Mouse (Mus musculus) heart, postnatal 0 days (tissue): ENCODE results near the gene Tra2b. TPM values are rescaled to one million over a fixed set of nuclear protein-coding genes. Genes with fewer than 3 reads are reported as not detected.
"Not testable (repeated sequence)": the region's sequence is repeated elsewhere in the genome, so short reads cannot be mapped to it uniquely, and the experiment has no call there.

Experiments used
- ATAC-seq: fragments of 200-750 bp; cut with Nextera tagmentation; 2 replicates; pipeline ENCODE4 v1.8.0; 2017; ENCODE audit warnings: low read depth, moderate number of reproducible peaks, moderate library complexity; ENCODE audit not compliant: insufficient read depth
- DNase-seq: peaks from one replicate; pipeline ENCODE4 v3.0.0-alpha.2; 2016; ENCODE audit warnings: low spot score
- H3K27ac ChIP-seq: fragments of 300-500 bp; sonication (generic); 2 replicates; pipeline ENCODE4 v1.5.1; 2014; ENCODE audit warnings: low read depth, mild to moderate bottlenecking
- H3K27me3 ChIP-seq: fragments of 300-500 bp; sonication (generic); 2 replicates; pipeline ENCODE4 v1.6.1; 2014; ENCODE audit warnings: low read length, mixed read lengths; ENCODE audit not compliant: control insufficient read depth, insufficient read depth
- H3K36me3 ChIP-seq: fragments of 300-500 bp; sonication (generic); replicated peaks from 2 replicates; pipeline ENCODE4 v1.6.1; 2014; ENCODE audit warnings: low read length, mixed read lengths; ENCODE audit not compliant: control insufficient read depth, insufficient read depth
- H3K4me1 ChIP-seq: fragments of 300-500 bp; sonication (generic); 2 replicates; pipeline ENCODE4 v1.6.1; 2014; ENCODE audit warnings: antibody characterized with exemption; ENCODE audit not compliant: control insufficient read depth, insufficient read depth
- H3K4me2 ChIP-seq: fragments of 300-500 bp; sonication (generic); 2 replicates; pipeline ENCODE4 v1.6.1; 2014; ENCODE audit warnings: low read depth, mild to moderate bottlenecking, low read length, moderate library complexity
- H3K4me3 ChIP-seq: fragments of 300-500 bp; sonication (generic); 2 replicates; pipeline ENCODE4 v1.5.1; 2014; ENCODE audit warnings: low read depth, low read length
- H3K9ac ChIP-seq: fragments of 300-500 bp; sonication (generic); replicated peaks from 2 replicates; pipeline ENCODE4 v1.6.1; 2014; ENCODE audit warnings: low read depth, low read length, mixed read lengths
- H3K9me3 ChIP-seq: fragments of 300-500 bp; sonication (generic); replicated peaks from 2 replicates; pipeline ENCODE4 v1.6.1; 2016; ENCODE audit warnings: low read length; ENCODE audit not compliant: control insufficient read depth
- CTCF ChIP-seq: IDR thresholded peaks from 2 replicates; pipeline ENCODE4 v1.5.1; 2016; ENCODE audit warnings: antibody characterized with exemption, control low read depth, low read depth
- EP300 ChIP-seq: IDR thresholded peaks from 2 replicates; pipeline ENCODE4 v1.6.1; 2016; ENCODE audit warnings: antibody characterized with exemption, low read depth
- WGBS: fragments of 180-500 bp; shearing (Covaris S2); extraction: QIAGEN DNeasy Blood & Tissue Kit; methylation state at CpG from one replicate; pipeline ENCODE4 v1.1.7; 2014; 5-methylcytosine and 5-hydroxymethylcytosine counted together
- polyA plus RNA-seq: library from polyadenylated mRNA; unstranded; fragments of >200 nt; fragmentation: Nextera tagmentation; extraction: Ambion mirVana; gene quantifications from 2 replicates; pipeline ENCODE4 v1.2.1, GENCODE M21; 2015
- total RNA-seq: library from RNA; depleted of rRNA; stranded (reverse); fragments of >200 nt; gene quantifications from 2 replicates; pipeline ENCODE4 v1.2.3, GENCODE M21; 2014; ENCODE audit warnings: low replicate concordance; rRNA removed

Gene Tra2b
- total and polyA plus RNA-seq, 2 experiments from 2014 or later = 56.7 to 123 TPM

DNA sequence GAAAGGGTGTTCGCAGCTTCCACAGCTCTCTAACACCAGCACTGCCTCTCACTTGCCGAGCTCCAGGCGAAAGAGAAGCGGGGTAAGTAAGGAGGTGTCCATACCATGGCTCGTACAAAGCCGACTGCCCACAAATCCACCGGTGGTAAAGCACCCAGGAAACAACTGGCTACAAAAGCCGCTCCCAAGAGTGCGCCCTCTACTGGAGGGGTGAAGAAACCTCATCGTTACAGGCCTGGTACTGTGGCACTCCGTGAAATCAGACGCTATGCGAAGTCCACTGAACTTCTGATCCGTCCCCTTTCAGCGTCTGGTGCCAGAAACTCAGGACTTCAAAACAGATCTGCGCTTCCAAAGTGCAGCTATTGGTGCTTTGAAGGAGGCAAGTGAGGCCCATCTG is 29.0 kb downstream of the Tra2b start:
- no peaks in the 10 kb centered on the region for H3K9me3 ChIP-seq
- H3K9ac ChIP-seq = no peak overlapping the region
- no peak overlapping the region for H3K27ac ChIP-seq
- H3K36me3 ChIP-seq = peaks cover 17% of the 10 kb centered on the region
- no peak overlapping the region for H3K4me3 ChIP-seq
- no peak for DNase-seq
- H3K4me1 ChIP-seq = no peaks in the 10 kb centered on the region
- TF ChIP-seq EP300 (no peak), CTCF (0 out of 2 replicates have a peak, but pooled peaks have one; percentile 7)
- no peaks in the 10 kb centered on the region for H3K27me3 ChIP-seq
- no peak overlapping the region for H3K4me2 ChIP-seq
- 92% methylated on average over 16 of the region's 16 CpGs for WGBS
- no peak for ATAC-seq

DNA sequence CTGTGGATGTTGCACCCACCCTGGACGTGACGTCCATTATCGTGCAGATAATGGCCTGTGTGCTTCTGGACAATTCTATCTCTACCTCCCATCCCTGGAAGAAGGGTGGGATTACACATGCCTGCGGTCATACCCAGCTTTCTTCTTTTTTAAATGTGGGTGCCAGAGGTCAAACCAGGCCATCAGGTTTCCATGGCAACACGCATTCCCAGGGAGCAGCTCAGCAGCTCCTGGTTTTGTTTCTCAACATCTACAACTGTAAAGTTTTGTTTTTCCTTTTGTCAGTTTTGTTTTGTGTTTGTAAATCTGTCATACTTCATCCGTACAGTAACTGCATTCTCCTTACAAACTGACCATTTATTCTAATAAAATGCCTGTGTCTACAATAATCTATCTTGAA is 31.3 kb downstream of the Tra2b start:
- Histone ChIP-seq H3K27me3 (no peaks in the 10 kb centered on the region), H3K9me3 (no peaks in the 10 kb centered on the region), H3K36me3 (no peaks in the 10 kb centered on the region; the same call in 1 of the 2 replicates), H3K9ac (no peak overlapping the region), H3K4me2 (no peak overlapping the region), H3K4me3 (no peak overlapping the region), H3K4me1 (no peaks in the 10 kb centered on the region), H3K27ac (no peak overlapping the region)
- DNase-seq = no peak
- no peak for TF ChIP-seq EP300
- 64% methylated on average over 6 of the region's 6 CpGs for WGBS
- ATAC-seq = no peak

DNA sequence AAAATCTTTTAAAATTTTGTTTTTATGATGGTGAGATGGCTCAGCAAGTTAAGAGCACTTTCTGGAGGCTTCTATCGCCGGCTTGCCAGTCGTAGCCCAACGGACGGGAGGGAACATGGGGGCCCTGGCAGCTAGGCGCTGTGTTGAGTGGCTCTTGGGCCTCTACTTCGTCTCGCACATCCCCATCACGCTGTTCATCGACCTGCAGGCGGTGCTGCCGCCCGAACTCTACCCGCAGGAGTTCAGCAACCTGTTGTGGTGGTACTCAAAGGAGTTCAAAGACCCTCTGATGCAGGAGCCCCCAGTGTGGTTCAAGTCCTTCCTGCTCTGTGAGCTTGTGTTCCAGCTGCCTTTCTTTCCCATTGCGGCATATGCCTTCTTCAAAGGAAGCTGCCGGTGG is 35.5 kb downstream of the Tra2b start:
- H3K9me3 ChIP-seq, H3K4me1 ChIP-seq, ATAC-seq, H3K4me2 ChIP-seq, H3K27me3 ChIP-seq, H3K27ac ChIP-seq, DNase-seq, H3K36me3 ChIP-seq, H3K4me3 ChIP-seq, H3K9ac ChIP-seq: not testable (repeated sequence)
- 76% methylated on average over 16 of the region's 16 CpGs for WGBS

DNA sequence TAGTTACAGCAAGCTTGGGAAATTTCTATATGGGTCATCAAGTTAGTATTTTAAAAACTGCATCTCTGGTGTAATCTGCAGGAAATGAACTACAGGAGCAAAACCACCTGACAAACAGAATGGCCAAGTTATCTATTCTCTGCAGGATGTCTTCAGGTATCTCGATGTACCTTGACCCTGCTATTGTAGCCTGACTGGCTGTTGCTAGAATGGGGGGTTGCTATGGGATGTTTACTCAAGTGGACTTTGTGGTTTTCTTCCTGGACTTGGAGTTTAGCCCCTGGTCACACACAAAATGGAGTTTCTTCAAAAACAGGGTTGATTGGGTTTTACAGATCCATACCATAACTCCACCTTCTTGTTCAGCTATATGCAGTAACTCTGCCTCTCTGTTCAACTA is 62.3 kb downstream of the Tra2b start:
- no peak for ATAC-seq
- H3K36me3 ChIP-seq = no peaks in the 10 kb centered on the region
- no peak overlapping the region for H3K27ac ChIP-seq
- no peaks in the 10 kb centered on the region for H3K27me3 ChIP-seq
- peaks cover 7% of the 10 kb centered on the region; the same call in 1 of the 2 replicates for H3K9me3 ChIP-seq
- no peak overlapping the region for H3K9ac ChIP-seq
- WGBS = 83% methylated on average over 1 of the region's 1 CpGs
- DNase-seq = no peak
- H3K4me3 ChIP-seq = no peak overlapping the region
- H3K4me2 ChIP-seq = no peak overlapping the region
- no peaks in the 10 kb centered on the region for H3K4me1 ChIP-seq
- TF ChIP-seq CTCF = no peak
- no peak for TF ChIP-seq EP300

DNA sequence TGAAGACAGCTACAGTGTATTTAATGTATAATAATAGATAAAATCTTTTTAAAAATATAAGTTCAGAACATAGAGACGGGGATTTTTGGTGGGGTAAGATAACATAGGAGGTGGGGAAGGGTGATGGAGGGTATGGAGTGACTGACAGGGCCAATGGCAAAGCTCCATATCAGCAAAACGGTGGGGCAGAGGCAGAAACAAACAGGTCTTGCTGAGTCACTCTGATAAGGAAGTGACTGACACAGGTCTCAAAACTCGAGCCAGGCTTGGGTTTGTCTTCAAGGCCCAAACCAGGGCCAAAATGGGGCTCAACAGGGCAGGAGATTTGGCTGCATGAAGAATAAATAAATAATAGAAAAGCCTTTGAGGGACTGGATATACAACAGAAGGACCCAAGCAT is 63.9 kb downstream of the Tra2b start:
- no peaks in the 10 kb centered on the region for H3K27me3 ChIP-seq
- H3K4me2 ChIP-seq = no peak overlapping the region
- H3K4me1 ChIP-seq = no peaks in the 10 kb centered on the region
- H3K9me3 ChIP-seq = 0 out of 2 replicates have a peak, but pooled peaks cover 1% of the 10 kb centered on the region
- DNase-seq (no peak), ATAC-seq (no peak)
- WGBS = 37% methylated on average over 3 of the region's 3 CpGs
- no peak overlapping the region for H3K9ac ChIP-seq
- H3K4me3 ChIP-seq = no peak overlapping the region
- no peak overlapping the region for H3K27ac ChIP-seq
- H3K36me3 ChIP-seq = no peaks in the 10 kb centered on the region
- TF ChIP-seq CTCF (no peak), EP300 (no peak)

DNA sequence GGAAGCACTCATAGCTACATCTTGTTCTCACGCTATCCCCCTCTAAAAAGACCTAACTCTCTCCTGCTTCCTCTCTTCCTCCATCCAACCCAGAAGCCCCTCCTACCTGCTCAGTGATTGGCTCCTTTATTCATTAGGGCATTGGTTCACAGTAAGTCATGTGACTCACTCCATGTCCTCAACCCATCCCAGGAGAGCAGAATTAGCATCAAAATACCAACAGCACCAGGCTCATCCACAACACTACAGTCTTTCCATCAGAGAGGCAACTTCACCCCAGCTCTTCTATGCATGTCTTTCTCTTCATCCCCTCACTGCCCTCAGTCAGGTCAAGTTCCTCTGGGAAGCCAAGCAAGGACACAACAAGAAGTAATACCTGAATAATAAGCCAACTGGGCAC is 65.3 kb downstream of the Tra2b start:
- H3K4me1 ChIP-seq = no peaks in the 10 kb centered on the region
- H3K4me3 ChIP-seq = no peak overlapping the region
- H3K27me3 ChIP-seq = no peaks in the 10 kb centered on the region
- TF ChIP-seq EP300 = no peak
- TF ChIP-seq CTCF = no peak
- no peaks in the 10 kb centered on the region for H3K9me3 ChIP-seq
- no peak overlapping the region for H3K4me2 ChIP-seq
- no peaks in the 10 kb centered on the region for H3K36me3 ChIP-seq
- no peak for ATAC-seq
- no peak for DNase-seq
- WGBS = 62% methylated on average over 1 of the region's 1 CpGs
- H3K27ac ChIP-seq = no peak overlapping the region
- no peak overlapping the region for H3K9ac ChIP-seq

Other genes starting within 250 kb of the Tra2b start
- 26.3 and 48.1 TPM in 2 replicates for gene Igf2bp2, start 102.7 kb downstream of the Tra2b start, total RNA-seq
- gene Igf2bp2, start 102.7 kb downstream of the Tra2b start, polyA plus RNA-seq = 12.9 and 14.1 TPM in 2 replicates
- gene Etv5, start 173.7 kb upstream of the Tra2b start, total RNA-seq = 14.8 and 23.2 TPM in 2 replicates
- gene Etv5, start 173.7 kb upstream of the Tra2b start, polyA plus RNA-seq = 7.4 and 7.7 TPM in 2 replicates